Mouse (Mus musculus): ENCODE results near the gene Cltb. TPM values are rescaled to one million over a fixed set of nuclear protein-coding genes. Genes with fewer than 3 reads are reported as not detected.
"Not testable (repeated sequence)": the region's sequence is repeated elsewhere in the genome, so short reads cannot be mapped to it uniquely, and the experiment has no call there.

Cltb gene
- total RNA-seq (2021): 100 to 1,000 TPM; 261 to 274 TPM

DNA sequence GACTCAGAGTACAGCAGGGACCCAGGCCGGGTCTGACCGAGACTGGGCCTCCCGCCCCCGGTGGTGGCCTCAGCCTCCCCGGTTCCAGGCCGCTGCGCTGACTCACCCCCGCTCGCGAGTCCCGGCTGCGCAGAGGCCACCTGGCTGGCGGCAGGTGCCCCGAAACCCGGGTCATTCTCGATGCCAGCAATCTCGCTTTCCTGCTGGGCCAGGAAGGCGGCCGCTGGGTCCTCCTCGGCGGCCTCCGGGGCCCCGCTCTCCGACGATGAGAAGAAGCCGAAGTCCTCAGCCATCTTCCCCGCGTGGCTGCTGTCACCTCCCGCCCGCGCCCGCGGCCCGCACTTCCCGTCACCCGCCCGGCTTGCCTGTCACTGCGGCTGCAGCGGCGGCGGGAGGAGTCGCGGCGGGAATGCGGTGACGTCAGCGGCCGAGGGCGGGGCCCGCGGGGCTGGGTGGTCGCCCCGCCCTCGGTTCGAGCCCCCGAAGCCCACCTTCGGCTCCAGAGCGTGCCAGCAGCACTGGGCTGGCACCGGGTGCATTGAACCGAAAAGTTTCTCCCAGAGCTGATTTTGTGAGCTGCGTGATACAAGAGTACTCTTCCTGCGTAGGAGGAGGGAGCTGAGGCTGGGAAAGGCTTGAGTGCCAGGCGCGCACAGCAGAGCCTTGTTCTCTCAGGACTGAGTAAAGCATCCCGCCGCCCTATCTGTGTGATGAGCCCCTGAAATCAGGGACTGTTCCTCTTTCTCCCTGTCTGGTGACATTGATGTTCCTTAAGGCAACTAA, at the start of gene Cltb:
Cltb (minus strand) TSS at position 373 of the 783 bp plus-strand sequence.
- DNase-seq: peak; percentile 92

- DNase-seq: no peak
Observed at GRCm38 (mm10) chr13:54660877-54661276, 49.7 kb upstream of the Cltb start.

- no peak for DNase-seq
Observed at GRCm38 (mm10) chr13:54650461-54650860, 39.3 kb upstream of the Cltb start.

DNA sequence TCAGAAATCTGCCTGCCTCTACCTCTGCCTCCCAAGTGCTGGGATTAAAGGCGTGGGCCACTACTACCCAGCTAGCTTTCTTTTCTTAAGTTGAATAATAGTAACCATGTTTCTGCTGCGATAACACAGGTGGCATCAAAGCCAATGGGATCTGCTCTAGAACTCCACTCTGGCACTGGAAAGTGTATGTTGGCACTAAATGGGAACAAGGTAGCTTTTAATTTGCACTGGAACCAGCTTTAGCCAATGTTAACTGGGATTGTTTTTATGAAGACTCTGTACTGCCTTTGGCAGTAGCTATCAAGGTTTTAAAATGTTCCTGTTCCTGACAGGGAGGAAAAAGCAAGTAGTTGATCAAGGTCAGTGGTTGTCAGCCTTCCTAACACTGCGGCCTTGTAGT, 23.9 kb upstream of the Cltb start:
- no peak for DNase-seq

GRCm38 (mm10) chr13:54632731-54633277, 21.7 kb upstream of the Cltb start:
- DNase-seq: no peak

- no peak for DNase-seq
Observed at GRCm38 (mm10) chr13:54629128-54629527, 18.0 kb upstream of the Cltb start.

DNA sequence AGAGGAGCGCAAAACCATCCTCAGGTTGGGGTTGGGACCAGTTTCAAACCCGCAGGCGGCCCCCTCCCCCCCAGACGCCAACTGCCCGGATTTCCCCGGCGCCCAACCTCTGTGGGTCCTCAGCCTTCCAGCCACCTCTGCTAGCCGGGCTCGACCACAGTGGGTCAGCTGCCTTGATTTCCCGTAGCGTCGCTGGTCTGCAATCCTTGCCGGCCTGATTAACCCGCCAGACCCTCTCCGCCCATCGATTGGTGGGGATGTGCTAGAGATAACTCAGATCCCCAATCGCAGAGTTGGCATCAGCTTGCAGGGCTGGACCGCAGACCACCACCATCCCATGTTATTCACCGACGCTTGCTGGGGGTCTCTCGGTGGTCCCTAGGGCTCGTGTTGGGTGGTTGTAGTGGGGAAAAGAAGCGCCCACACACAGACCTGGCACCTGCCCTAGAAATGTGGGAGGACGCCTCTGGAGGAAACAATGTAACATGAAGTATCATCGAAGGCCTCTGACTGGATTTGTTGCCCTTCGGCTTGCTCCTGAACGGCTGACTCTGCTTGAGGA, 10.9 kb upstream of the Cltb start:
- no peak for DNase-seq

- peak; percentile 98 to 99 for DNase-seq
Observed at GRCm38 (mm10) chr13:54621155-54621932, 10.2 kb upstream of the Cltb start, which contains the start of gene Faf2. Gene Faf2 (plus strand): TSS chr13:54621784.

- DNase-seq: no peak
Observed at GRCm38 (mm10) chr13:54616998-54617397, 5.9 kb upstream of the Cltb start.

DNA sequence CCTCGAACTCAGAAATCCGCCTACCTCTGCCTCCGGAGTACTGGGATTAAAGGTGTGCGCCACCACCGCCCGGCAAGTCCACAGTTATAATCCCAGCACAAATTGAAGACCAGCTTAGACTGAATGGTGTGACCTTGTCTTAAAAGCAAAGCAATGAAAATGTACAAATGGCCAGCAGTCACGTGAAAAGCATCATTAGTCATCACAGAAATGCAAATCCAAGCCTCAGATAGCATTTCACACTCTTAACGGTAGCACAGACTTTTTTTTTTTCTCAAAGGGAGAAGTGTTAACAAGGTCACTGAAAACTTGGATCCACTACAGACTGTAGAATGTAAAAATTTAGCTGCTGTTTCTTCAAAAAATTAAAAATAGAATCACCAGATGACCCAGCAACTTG, 5.2 kb upstream of the Cltb start:
- DNase-seq: no peak

DNA sequence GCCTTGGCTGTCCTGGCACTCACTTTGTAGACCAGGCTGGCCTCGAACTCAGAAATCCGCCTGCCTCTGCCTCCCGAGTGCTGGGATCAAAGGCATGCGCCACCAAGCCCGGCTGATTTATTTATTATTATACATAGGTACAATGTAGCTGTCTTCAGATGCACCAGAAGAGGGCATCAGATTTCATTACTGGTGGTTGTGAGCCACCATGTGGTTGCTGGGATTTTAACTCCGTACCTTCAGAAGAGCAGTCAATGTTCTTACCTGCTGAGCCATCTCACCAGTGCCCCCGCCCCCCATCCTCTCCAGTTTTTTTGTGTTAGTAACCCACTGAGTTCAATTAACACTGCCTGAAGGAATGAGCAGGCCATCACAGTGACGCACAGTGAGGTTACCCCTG, 2.0 kb upstream of the Cltb start:
- not testable (repeated sequence) for DNase-seq

DNA sequence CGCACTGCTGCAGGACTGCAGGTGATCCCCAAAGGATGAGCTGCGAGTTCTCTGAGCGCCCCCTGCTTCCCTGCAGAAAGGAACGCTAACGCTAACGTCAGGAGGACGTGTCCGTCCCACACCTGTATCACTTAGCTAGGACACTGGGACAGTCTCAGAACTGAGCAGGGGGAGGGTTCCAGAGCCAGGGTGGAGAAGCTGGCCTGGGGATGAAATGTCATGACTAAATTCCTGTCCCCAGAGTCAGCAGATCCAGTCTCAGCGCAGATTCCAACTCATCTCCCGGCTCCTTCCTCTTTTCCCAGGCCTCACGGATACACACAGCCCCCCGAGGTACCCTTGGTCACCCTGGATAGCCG, 552 bp downstream of the Cltb start:
- DNase-seq: peak in 1 of 2 experiments; percentile 32

DNA sequence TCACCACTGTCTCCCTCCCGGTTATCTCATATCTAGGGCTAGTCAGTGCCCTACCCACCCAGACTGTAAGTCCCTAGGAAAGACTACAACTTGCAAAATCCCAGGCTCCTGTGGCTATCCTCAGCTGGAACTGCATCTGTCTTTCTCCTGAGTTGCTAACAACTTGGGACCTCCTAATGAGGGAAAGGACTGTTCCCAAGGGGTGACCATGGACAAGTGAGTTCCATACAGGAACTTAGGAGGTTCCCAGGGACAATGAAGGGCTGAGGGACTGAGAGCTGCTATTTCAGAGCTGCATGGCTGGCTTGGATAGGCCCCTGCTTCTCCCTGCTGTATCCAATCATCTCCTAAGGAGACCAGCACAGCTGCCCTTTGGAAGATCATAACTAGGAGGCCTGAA, 1.8 kb downstream of the Cltb start:
- no peak for DNase-seq

DNA sequence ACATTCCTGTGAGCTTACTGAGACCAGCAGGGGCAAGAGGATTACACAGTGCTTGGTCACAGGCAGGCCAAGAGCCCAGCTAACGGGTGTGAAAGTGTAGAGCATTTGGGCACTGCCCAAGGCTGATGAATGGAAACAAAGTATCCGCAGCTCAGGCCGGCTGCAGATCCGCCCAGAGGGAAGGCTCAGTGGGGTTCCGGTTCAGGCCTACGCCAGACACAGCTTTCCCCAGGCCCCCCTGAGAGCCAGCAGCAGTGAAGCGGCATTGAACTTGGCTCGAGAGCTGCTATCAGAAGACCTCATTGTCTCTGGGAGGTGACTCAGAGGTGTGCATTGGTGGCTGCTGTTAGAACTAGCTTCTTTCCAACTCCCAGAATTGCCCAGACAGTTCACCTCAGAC, 2.5 kb downstream of the Cltb start:
- peak in 1 of 2 experiments; percentile 58 for DNase-seq

DNA sequence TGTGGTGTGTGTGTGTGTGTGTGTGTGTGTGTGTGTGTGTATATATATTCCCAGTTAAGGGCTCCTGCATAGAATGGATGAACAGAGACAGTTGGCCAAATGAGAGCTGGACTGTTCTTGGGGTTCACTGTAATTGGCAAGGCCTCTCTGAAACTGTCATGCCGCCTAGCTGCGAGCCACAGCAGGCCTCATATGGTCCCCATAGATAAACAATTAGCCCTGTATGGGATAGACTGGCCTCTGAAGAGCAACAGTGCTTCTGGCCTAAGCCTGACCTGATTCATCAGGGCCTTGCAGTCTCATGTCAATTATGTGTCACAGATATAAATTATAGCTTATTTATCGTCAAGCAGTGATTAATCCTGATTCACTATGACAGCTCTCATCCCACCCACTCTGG, 3.1 kb downstream of the Cltb start:
- DNase-seq: no peak

DNA sequence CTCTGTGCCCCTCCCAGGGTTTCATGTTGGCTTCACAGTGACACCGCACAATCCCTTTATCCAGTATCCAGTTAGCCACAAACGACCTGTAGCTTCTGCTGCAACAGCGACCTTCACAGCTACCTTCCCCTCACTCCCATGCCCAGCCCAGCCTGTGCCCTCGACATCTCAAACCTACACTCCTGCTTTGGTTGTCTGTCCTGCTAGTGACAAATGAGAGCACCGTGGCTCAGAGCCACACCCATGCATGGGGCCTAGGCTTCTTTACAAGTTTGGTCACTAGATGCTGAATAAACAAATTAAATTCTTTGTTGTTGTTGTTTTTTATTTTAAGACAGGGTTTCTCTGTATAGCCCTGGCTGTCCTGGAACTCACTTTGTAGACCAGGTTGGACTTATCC, 3.9 kb downstream of the Cltb start:
- no peak for DNase-seq

DNA sequence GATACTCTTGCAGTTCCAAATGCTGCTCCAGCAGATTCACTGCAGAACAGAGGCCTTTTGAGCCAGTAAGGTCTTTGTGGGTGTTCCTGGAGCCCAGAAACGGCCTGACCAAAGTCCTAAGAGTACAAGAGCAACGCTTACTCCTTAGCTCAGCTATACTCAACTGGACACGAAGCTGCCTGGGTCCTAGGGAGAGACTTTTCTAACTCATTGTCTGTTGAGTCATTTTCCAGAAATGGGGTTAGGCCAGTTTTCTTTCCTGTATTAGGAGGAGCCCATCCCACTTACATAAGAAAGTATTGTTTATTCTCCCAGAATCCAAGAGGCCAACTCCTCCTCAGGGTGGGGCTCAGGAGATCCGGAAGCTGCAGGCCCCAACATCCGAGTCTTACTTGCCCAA, 5.7 kb downstream of the Cltb start:
- no peak for DNase-seq

- DNase-seq: no peak
Observed at GRCm38 (mm10) chr13:54604221-54604620, 6.9 kb downstream of the Cltb start.

DNA sequence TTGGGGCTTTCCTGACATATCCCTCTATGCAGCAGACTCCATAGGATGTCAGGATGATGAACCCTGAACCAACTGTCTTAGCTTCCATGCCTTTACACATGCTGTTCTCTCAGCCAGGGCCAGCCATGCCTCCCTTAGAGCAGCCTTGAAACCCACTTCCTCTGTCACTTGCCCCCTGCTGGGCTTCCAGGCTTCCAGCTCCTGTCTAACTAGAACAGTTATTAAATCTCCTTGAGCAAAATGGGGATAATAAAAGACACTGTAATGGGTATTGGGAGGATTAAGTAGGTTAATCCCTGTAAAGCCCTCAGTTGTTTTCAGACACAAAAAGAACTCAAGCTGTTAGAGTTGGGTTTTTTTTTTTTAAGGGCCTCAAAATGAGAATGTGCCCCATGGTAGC, 7.6 kb downstream of the Cltb start:
- no peak for DNase-seq

DNA sequence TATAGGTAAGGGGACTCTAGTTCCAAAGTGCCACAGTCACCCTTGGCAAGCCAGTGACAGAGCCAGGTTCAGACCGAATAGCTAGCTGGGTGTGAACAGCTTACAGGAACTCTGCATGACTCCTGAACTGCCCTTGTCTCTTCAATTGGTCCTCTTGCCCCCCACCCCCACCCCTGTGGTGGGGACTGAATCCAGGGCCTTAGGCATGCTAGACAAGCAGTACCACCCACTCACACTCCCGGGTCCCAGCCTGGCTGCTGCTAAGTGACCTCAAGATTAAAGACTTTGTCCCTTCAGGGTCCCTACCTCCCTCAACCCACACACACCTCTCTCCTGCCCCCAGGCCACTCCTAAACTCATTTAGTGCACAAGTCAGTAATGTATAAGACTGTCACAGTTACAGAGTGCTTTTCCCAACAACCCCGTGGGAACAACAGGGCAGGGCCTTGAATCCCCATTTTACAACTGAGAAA, 8.5 kb downstream of the Cltb start:
- no peak for DNase-seq

- DNase-seq: no peak
Observed at GRCm38 (mm10) chr13:54598622-54599143, 12.5 kb downstream of the Cltb start.

GRCm38 (mm10) chr13:54596870-54597269, 14.3 kb downstream of the Cltb start:
- no peak for DNase-seq

Data from layer of hippocampus, postnatal 36 days (tissue).